Mouse (Mus musculus) embryonic facial prominence, embryonic 11.5 days (tissue): Measurements from ENCODE around the gene Rcan2. TPM values are rescaled to one million over a fixed set of nuclear protein-coding genes. Genes with fewer than 3 reads are reported as not detected.

ENCODE experiments used
- ATAC-seq: fragments of 200-750 bp; cut with Nextera tagmentation; replicated peaks from 2 replicates; pipeline ENCODE4 v1.8.0; 2017; ENCODE audit warnings: low read depth; ENCODE audit not compliant: insufficient number of reproducible peaks, low FRiP score, low TSS enrichment
- DNase-seq: peaks from one replicate; pipeline ENCODE4 v3.0.0-alpha.2; 2015; ENCODE audit warnings: low spot score
- H3K27ac ChIP-seq: fragments of 300-500 bp; sonication (generic); replicated peaks from 2 replicates; pipeline ENCODE4 v1.5.1; 2014; ENCODE audit warnings: mild to moderate bottlenecking, low read depth, low read length, control low read depth
- H3K27me3 ChIP-seq: fragments of 300-500 bp; sonication (generic); 2 replicates; pipeline ENCODE4 v1.6.1; 2014; ENCODE audit warnings: mild to moderate bottlenecking, low read length, moderate library complexity, mixed read lengths; ENCODE audit not compliant: control insufficient read depth, insufficient read depth
- H3K36me3 ChIP-seq: fragments of 300-500 bp; sonication (generic); replicated peaks from 2 replicates; pipeline ENCODE4 v1.6.1; 2014; ENCODE audit warnings: low read depth, mild to moderate bottlenecking, low read length, moderate library complexity, mixed read lengths; ENCODE audit not compliant: control insufficient read depth, insufficient read depth
- H3K4me1 ChIP-seq: fragments of 300-500 bp; sonication (generic); 2 replicates; pipeline ENCODE4 v1.6.1; 2014; ENCODE audit warnings: low read length, mixed read lengths; ENCODE audit not compliant: control insufficient read depth, insufficient read depth
- H3K4me2 ChIP-seq: fragments of 300-500 bp; sonication (generic); 2 replicates; pipeline ENCODE4 v1.6.1; 2014; ENCODE audit warnings: low read depth, mild to moderate bottlenecking, control low read depth, low read length, moderate library complexity
- H3K4me3 ChIP-seq: fragments of 300-500 bp; sonication (generic); 2 replicates; pipeline ENCODE4 v1.5.1; 2014; ENCODE audit warnings: low read depth, low read length, control low read depth
- H3K9ac ChIP-seq: fragments of 300-500 bp; sonication (generic); replicated peaks from 2 replicates; pipeline ENCODE4 v1.6.1; 2014; ENCODE audit warnings: mild to moderate bottlenecking, control low read depth, low read length
- H3K9me3 ChIP-seq: fragments of 300-500 bp; sonication (generic); replicated peaks from 2 replicates; pipeline ENCODE4 v1.6.1; 2016; ENCODE audit warnings: mild to moderate bottlenecking, low read length, inconsistent platforms, mixed read lengths; ENCODE audit not compliant: control insufficient read depth
- WGBS: fragments of 180-500 bp; shearing (Covaris S2); extraction: QIAGEN DNeasy Blood & Tissue Kit; methylation state at CpG from one replicate; pipeline ENCODE4 v1.1.7; 2014; 5-methylcytosine and 5-hydroxymethylcytosine counted together
- polyA plus RNA-seq: library from polyadenylated mRNA; unstranded; fragments of >200 nt; fragmentation: Nextera tagmentation; extraction: Ambion mirVana; gene quantifications from 2 replicates; pipeline ENCODE4 v1.2.1, GENCODE M21; 2014

Rcan2 gene
- polyA plus RNA-seq, 1 experiment from 2014 or later, result 3.1 TPM

DNA sequence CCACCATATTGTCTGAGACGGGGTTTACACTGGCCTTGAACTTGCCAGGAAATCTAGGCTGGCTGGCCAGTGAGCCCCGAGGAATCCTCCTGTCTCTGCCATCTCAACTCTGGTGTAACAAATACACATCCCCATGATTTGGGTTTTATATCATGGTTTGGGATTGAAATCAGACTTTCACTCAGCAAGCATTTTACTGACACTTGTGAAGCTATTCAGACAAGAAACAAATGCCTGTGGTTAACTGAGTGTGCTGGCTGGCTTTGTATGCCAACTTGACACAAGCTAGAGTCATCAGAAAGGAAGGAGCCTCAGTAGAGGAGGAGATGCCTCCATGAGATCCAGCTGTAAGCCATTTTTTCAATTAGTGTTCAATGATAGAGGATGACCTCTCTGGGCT lies 206.3 kb downstream of the Rcan2 start:
- no peak overlapping the region for H3K4me3 ChIP-seq
- no peak overlapping the region for H3K27ac ChIP-seq
- no peak overlapping the region for H3K4me2 ChIP-seq
- WGBS, result 89% methylated on average over 2 of the region's 2 CpGs
- ATAC-seq (no peak), DNase-seq (no peak)
- no peaks in the 10 kb centered on the region for H3K9me3 ChIP-seq
- H3K36me3 ChIP-seq, result no peaks in the 10 kb centered on the region
- no peaks in the 10 kb centered on the region for H3K4me1 ChIP-seq
- H3K9ac ChIP-seq, result no peak overlapping the region
- no peaks in the 10 kb centered on the region for H3K27me3 ChIP-seq

- Histone ChIP-seq H3K27me3 (no peaks in the 10 kb centered on the region), H3K4me2 (no peak overlapping the region), H3K9ac (no peak overlapping the region), H3K9me3 (no peaks in the 10 kb centered on the region), H3K27ac (no peak overlapping the region), H3K36me3 (no peaks in the 10 kb centered on the region), H3K4me3 (no peak overlapping the region), H3K4me1 (no peaks in the 10 kb centered on the region)
- no peak for DNase-seq
- no peak for ATAC-seq
- 78% methylated on average over 4 of the region's 4 CpGs for WGBS
Observed at GRCm38 (mm10) chr17:44011917-44012316, 210.8 kb downstream of the Rcan2 start.

DNA sequence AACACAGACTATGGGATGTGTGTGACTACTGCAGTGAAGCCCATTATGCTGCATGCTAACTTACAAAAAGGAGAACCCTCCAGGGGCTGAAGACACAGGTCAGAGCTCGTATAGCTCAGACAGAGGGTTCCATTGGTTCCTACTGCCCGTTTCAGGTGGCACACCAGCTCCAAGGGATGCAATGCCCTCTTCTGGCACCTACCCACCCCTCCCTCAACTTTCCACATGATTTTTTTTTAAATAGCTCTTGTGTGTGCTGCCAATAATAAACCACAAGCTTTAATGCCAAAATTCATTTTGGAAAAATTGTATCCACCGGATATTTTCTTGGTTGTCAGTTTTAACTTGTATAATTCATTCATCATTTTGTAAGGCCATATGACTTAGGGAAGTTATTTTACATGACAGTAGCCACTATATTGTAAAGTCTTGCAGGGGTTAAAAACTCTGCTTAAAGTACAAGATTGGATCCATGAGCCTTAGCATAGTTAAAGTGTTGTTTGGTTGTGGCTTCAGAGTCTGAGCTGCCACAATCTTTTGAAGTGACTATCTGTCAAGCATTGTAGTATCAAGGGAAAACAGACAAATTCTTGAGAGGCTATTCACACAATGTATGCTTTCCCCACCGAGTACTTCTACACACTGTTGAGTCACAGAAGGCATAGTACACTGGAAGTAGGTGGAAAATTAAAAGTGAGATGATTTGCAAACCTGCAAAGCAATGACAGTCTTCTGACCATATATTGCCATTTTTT lies 212.8 kb downstream of the Rcan2 start:
- Histone ChIP-seq H3K36me3 (no peaks in the 10 kb centered on the region), H3K27ac (no peak overlapping the region), H3K4me2 (no peak overlapping the region), H3K27me3 (no peaks in the 10 kb centered on the region), H3K4me1 (no peaks in the 10 kb centered on the region), H3K4me3 (no peak overlapping the region), H3K9ac (no peak overlapping the region), H3K9me3 (no peaks in the 10 kb centered on the region)
- WGBS, result 80% methylated on average over 4 of the region's 4 CpGs
- DNase-seq (no peak), ATAC-seq (no peak)

DNA sequence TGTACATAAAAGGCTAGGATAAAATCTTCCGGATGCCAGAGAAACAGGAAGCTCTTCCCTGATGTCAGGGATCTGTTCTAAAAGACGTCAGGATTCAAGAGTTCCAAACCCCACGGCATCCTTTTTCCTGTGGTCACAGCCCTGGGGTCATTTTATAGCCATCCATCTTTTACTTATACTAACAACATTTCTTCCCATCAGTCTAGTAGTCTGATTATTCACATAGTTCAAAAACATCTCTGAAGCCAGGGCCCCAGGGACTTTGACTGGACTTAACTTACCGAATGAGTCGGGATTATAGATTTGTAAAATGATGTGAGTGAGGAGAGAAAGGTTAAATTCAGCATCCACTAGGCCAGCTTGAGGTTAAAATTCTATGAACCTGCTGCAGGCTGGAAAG lies 215.2 kb downstream of the Rcan2 start:
- WGBS, result 74% methylated on average over 5 of the region's 5 CpGs
- Histone ChIP-seq H3K4me3 (no peak overlapping the region), H3K9ac (no peak overlapping the region), H3K36me3 (no peaks in the 10 kb centered on the region), H3K4me2 (no peak overlapping the region), H3K27me3 (no peaks in the 10 kb centered on the region), H3K9me3 (no peaks in the 10 kb centered on the region), H3K4me1 (no peaks in the 10 kb centered on the region), H3K27ac (no peak overlapping the region)
- ATAC-seq, result no peak
- no peak for DNase-seq

GRCm38 (mm10) chr17:44020707-44021220 lies 219.6 kb downstream of the Rcan2 start:
- Histone ChIP-seq H3K36me3 (no peaks in the 10 kb centered on the region), H3K27me3 (no peaks in the 10 kb centered on the region), H3K9ac (no peak overlapping the region), H3K4me3 (no peak overlapping the region), H3K4me1 (no peaks in the 10 kb centered on the region), H3K4me2 (no peak overlapping the region), H3K27ac (no peak overlapping the region), H3K9me3 (no peaks in the 10 kb centered on the region)
- DNase-seq (no peak), ATAC-seq (no peak)
- 83% methylated on average over 6 of the region's 6 CpGs for WGBS

- Histone ChIP-seq H3K9me3 (no peaks in the 10 kb centered on the region), H3K27ac (no peak overlapping the region), H3K9ac (no peak overlapping the region), H3K4me2 (no peak overlapping the region), H3K36me3 (no peaks in the 10 kb centered on the region), H3K4me1 (no peaks in the 10 kb centered on the region), H3K4me3 (no peak overlapping the region), H3K27me3 (no peaks in the 10 kb centered on the region)
- ATAC-seq (no peak), DNase-seq (no peak)
- WGBS, result 64% methylated on average over 2 of the region's 2 CpGs
Observed at GRCm38 (mm10) chr17:44023842-44024241, 222.7 kb downstream of the Rcan2 start.

DNA sequence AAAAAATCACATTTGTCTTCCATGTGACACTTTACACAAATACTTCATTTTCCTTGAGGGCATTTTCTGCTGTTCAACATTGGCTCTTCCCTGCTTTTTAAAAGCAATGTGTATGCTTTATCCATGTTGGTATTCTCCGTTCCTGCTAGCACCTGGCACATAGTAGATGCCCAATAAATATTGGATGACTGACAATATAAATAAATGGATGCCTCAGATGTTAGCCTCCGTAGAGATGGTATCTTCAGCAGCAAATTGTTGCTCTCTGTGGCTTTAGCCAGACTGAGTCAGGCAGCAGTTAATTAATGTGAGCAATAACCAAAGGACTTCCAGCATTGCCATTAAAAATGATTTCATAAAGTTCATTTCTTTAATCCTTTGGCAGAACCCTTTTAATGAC lies 223.9 kb downstream of the Rcan2 start:
- Histone ChIP-seq H3K27ac (no peak overlapping the region), H3K9me3 (no peaks in the 10 kb centered on the region), H3K4me3 (no peak overlapping the region), H3K27me3 (no peaks in the 10 kb centered on the region), H3K9ac (no peak overlapping the region), H3K36me3 (no peaks in the 10 kb centered on the region), H3K4me1 (no peaks in the 10 kb centered on the region), H3K4me2 (no peak overlapping the region)
- no peak for ATAC-seq
- WGBS, result 80% methylated on average over 2 of the region's 2 CpGs
- DNase-seq, result no peak

GRCm38 (mm10) chr17:44025935-44026334 lies 224.8 kb downstream of the Rcan2 start:
- ATAC-seq (no peak), DNase-seq (no peak)
- Histone ChIP-seq H3K9me3 (no peaks in the 10 kb centered on the region), H3K4me3 (no peak overlapping the region), H3K9ac (no peak overlapping the region), H3K4me2 (no peak overlapping the region), H3K36me3 (no peaks in the 10 kb centered on the region), H3K27me3 (no peaks in the 10 kb centered on the region), H3K4me1 (no peaks in the 10 kb centered on the region), H3K27ac (no peak overlapping the region)
- 61% methylated on average over 6 of the region's 6 CpGs for WGBS
